ENCODE assay signal across 8 mouse cellular contexts in genomic region chr2:122825406-122826236, GRCm38 (mm10).
DNase-seq lines count a peak whose midpoint lies in the region; ATAC-seq lines count a peak whose summit lies in the region.
"Had no signal": no experiment of that assay in that cellular context is flagged by ENCODE, and none has a peak within 500 bp of the region (broad histone marks: within the 10 kb centered on the region; RNA-seq: fewer than 3 reads in every experiment).

No protein-coding gene starts in this region.

- no peaks in the 10 kb centered on the region for H3K9me3 ChIP-seq in forebrain, embryonic 14.5 days (replicated peaks; ENCODE audit: control insufficient read depth, low read length)
- no peaks in the 10 kb centered on the region for H3K9me3 ChIP-seq in hindbrain, embryonic 14.5 days (ENCODE audit: control insufficient read depth, low read length)

- no peak overlapping the region for H3K27ac ChIP-seq in forebrain, embryonic 14.5 days (ENCODE audit: low read depth, low read length)
- peak overlapping the region; percentile 72 for H3K27ac ChIP-seq in hindbrain, embryonic 14.5 days
- H3K27ac ChIP-seq: macrophage had no signal

- WGBS in forebrain, embryonic 14.5 days = 35% methylated on average over 19 of the region's 19 CpGs
- 36% methylated on average over 19 of the region's 19 CpGs for WGBS in hindbrain, embryonic 14.5 days

- peak; percentile 64; the same call in 1 of the 2 replicates for ATAC-seq in cerebellum, adult (ENCODE audit: insufficient number of reproducible peaks, low FRiP score, low TSS enrichment)
- peak; percentile 60; the same call in 1 of the 2 replicates for ATAC-seq in forebrain, embryonic 14.5 days
- ATAC-seq in hindbrain, embryonic 14.5 days (ENCODE audit: low FRiP score) = peak; percentile 82; the same call in 1 of the 2 replicates
- peak; percentile 79 for ATAC-seq in megakaryocyte, adult 5-6 weeks (ENCODE audit: poor library complexity, severe bottlenecking)

- no peak overlapping the region for H3K9ac ChIP-seq in forebrain, embryonic 14.5 days (ENCODE audit: low read length)
- H3K9ac ChIP-seq in hindbrain, embryonic 14.5 days = no peak overlapping the region

- H3K4me3 ChIP-seq in forebrain, embryonic 14.5 days (ENCODE audit: low read depth, low read length) = no peak overlapping the region
- no peak overlapping the region for H3K4me3 ChIP-seq in hindbrain, embryonic 14.5 days (replicated peaks; ENCODE audit: low read length)

- no peaks in the 10 kb centered on the region for H3K4me1 ChIP-seq in forebrain, embryonic 14.5 days (ENCODE audit: control insufficient read depth, insufficient read depth, low read length)
- peaks cover 9% of the 10 kb centered on the region; the same call in 1 of the 2 replicates for H3K4me1 ChIP-seq in hindbrain, embryonic 14.5 days (replicated peaks; ENCODE audit: control insufficient read depth, insufficient read depth, low read length)

- no peaks in the 10 kb centered on the region for H3K36me3 ChIP-seq in forebrain, embryonic 14.5 days (ENCODE audit: control insufficient read depth, insufficient read depth, low read length)
- no peaks in the 10 kb centered on the region for H3K36me3 ChIP-seq in hindbrain, embryonic 14.5 days (replicated peaks; ENCODE audit: control insufficient read depth, insufficient read depth)

- DNase-seq in NIH3T3 (ENCODE audit: low read depth) = peak; percentile 72
- DNase-seq in forebrain, embryonic 14.5 days (ENCODE audit: low spot score) = peak; percentile 85
- DNase-seq in hindbrain, embryonic 14.5 days (ENCODE audit: low spot score) = peak; percentile 87
- peak; percentile 41 to 71 for DNase-seq in layer of hippocampus, postnatal 25 days (ENCODE audit: extremely low spot score in 1 of 2, low spot score in 1 of 2)
- peak; percentile 26 to 41 for DNase-seq in right cerebral cortex, postnatal 36 days (ENCODE audit: low spot score in 2 of 2)

- no peaks in the 10 kb centered on the region for H3K27me3 ChIP-seq in forebrain, embryonic 14.5 days (replicated peaks; ENCODE audit: control insufficient read depth, insufficient read depth, low read length)
- no peaks in the 10 kb centered on the region for H3K27me3 ChIP-seq in hindbrain, embryonic 14.5 days (ENCODE audit: control insufficient read depth, insufficient read depth, low read length)

- peak overlapping the region; percentile 31; the same call in 1 of the 2 replicates for H3K4me2 ChIP-seq in forebrain, embryonic 14.5 days (ENCODE audit: low read length)
- H3K4me2 ChIP-seq in hindbrain, embryonic 14.5 days (replicated peaks) = peak overlapping the region; percentile 23; the same call in 1 of the 2 replicates

Comparison
In these comparisons a context has a peak if more than half of its experiments do, and no peak if none do; other contexts are left out.
1. DNase-seq: peak in every context shown above with its lines; median percentile 87 in hindbrain, embryonic 14.5 days; 85 in forebrain, embryonic 14.5 days; 72 in NIH3T3; 56 in layer of hippocampus, postnatal 25 days; 34 in right cerebral cortex, postnatal 36 days.